Mouse (Mus musculus): ENCODE results near the gene Chchd1.
"Not testable (repeated sequence)": the region's sequence is repeated elsewhere in the genome, so short reads cannot be mapped to it uniquely, and the experiment has no call there.

The Chchd1 gene

GRCm38 (mm10) chr14:20682498-20682897, 20.3 kb upstream of the Chchd1 start:
- intact Hi-C loops (cut with DNase I), result no loop called here

- intact Hi-C loops (cut with DNase I), result no loop called here
Measured at GRCm38 (mm10) chr14:20686576-20686975, 16.2 kb upstream of the Chchd1 start.

- intact Hi-C loops (cut with DNase I), result no loop called here
Measured at GRCm38 (mm10) chr14:20689009-20689408, 13.8 kb upstream of the Chchd1 start.

DNA sequence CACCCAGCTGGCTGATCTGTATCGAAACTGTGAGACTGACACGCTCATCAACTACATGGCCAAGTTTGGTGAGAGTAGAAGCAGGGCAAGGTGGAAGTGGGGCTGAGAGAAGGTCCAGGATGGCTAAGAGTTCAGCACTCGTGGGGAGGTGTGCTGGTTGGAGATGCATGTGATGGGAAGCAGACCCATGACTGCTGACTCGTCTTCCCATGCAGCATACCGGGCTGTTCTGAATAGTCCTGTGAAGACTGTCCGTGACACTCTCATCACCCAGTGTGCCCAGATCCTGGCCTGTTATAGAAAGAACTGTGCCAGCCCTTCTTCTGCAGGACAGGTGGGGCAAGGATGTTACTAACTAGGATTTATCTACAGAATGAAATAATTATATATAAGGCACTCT, 11.0 kb upstream of the Chchd1 start:
- intact Hi-C loops (cut with DNase I), result no loop called here

DNA sequence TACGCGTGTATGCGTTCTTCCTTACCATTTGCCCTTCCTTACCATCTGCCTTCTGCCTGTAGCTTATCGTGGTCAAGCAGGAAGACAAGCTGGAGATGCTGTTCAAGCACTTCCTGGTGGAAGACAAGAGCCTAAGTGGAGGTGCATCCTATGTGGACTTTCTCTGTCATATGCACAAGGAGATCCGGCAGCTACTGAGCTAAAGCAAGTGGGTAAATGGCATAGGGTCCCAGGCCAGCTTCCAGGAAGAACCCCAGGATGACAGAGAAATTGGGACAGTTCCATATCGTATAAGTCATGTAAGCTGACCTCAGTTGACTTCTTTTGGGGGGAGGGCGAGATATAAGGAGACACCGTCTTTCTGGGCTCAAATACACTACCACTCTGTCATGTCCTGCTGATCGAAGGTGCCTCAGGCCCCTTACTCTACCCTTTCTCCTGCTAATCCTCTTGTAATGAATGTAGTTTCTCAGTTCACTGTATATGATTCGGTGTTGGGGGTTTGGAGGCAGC, 9.2 kb upstream of the Chchd1 start:
- intact Hi-C loops (cut with DNase I), result no loop called here

DNA sequence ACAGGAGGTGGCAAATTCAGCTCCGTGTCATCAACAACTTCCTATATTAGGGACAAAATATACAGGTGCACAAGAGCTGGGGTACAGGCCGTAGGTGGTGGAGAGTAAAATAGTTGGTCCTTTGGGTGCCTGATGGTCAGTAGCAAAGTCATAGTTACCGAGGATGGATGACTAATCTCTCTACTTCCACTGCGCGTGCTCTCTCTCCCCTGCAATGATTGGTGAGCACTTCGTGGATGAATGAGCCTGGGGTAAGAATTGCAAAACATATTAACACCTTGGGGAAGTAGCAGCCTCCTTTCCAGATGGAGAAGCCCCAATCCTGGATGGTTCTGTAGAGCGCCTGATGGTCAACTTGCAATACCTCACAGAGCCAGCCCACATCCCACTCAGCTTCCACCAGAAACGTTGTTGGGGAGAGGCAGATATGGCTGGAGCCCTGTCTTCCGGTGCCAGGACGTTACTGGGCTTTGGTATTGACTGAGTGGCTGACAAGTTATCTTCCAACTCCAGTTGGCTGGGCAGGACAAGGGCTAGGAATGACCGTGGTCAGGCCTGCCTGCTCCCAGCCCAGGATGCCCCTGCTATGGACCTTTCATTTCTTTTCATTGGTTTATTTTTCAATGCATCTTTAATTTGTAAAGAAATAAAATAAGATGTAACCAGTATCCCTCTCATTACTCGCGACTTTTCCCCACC, 8.5 kb upstream of the Chchd1 start:
- intact Hi-C loops (cut with DNase I), result no loop called here

DNA sequence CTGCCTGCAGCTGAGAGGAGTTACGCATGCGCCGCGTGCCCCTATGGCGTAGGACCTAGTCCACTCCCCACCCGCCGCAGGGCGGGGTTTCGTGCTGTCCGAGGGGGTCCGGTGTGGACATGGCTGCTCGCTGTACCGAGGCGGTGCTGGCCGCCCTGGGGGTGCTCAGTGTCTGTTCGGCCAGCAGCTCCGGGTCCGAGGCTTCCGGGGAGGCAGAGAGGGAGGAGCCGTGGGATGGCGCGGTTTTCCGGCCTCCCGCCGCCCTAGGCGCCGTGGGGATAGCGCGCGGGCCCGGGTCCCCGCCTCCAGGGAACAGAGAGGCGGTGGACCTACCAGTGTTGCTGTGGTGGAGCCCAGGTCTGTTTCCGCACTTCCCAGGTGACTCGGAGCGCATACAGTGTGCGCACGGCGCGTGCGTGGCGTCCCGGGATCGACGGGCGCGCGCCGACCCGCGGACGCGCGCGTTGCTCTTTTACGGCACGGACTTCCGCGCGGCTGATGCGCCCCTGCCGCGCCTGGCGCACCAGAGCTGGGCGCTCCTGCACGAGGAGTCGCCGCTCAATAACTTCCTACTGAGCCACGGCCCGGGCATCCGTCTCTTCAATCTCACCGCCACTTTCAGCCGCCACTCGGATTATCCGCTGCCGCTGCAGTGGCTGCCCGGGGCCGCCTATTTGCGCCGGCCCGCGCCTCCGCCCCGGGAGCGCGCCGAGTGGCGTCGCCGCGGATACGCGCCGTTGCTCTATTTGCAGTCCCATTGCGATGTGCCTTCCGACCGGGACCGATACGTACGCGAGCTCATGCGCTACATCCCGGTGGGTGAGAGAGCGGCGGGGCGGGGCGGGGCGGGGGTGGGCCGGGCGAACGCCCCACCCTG, 7.7 kb upstream of the Chchd1 start, which contains the start of gene Fut11:
Gene Fut11 (plus strand): TSS at position 85 of the 877 bp plus-strand sequence.
- intact Hi-C loops (cut with DNase I), result no loop called here

DNA sequence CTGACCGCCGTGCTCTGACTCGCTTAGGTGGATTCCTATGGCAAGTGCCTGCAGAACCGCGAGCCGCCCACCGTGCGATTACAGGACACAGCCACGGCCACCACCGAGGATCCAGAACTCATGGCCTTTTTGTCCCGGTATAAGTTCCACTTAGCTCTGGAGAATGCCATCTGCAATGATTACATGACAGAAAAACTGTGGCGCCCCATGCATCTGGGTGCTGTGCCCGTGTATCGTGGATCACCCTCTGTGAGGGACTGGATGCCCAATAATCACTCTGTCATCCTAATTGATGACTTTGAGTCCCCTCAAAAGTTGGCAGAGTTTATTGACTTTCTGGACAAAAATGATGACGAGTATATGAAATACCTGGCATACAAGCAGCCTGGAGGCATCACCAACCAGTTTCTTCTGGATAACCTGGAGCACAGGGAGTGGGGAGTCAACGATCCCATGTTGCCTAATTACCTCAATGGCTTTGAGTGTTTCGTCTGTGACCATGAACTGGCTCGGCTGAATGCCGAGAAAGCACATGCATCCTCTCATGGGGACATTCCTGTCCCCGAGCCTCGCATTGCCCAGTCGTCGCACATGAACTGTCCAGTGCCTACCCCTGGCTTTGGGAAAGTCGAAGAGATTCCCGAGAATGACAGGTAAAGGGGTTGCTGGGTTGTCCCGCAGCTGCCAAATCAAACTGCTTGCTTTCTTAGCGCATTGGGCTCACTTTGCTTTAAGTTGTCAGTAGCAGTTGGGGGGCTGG, 6.9 kb upstream of the Chchd1 start:
- intact Hi-C loops (cut with DNase I), result no loop called here

- intact Hi-C loops (cut with DNase I), result no loop called here
Measured at GRCm38 (mm10) chr14:20696986-20697385, 5.8 kb upstream of the Chchd1 start.

- intact Hi-C loops (cut with DNase I), result no loop called here
Measured at GRCm38 (mm10) chr14:20698515-20698914, 4.3 kb upstream of the Chchd1 start.

- intact Hi-C loops (cut with DNase I), result no loop called here
Measured at GRCm38 (mm10) chr14:20700362-20700761, 2.4 kb upstream of the Chchd1 start.

GRCm38 (mm10) chr14:20701554-20701953, 1.3 kb upstream of the Chchd1 start:
- intact Hi-C loops (cut with DNase I), result no loop called here

DNA sequence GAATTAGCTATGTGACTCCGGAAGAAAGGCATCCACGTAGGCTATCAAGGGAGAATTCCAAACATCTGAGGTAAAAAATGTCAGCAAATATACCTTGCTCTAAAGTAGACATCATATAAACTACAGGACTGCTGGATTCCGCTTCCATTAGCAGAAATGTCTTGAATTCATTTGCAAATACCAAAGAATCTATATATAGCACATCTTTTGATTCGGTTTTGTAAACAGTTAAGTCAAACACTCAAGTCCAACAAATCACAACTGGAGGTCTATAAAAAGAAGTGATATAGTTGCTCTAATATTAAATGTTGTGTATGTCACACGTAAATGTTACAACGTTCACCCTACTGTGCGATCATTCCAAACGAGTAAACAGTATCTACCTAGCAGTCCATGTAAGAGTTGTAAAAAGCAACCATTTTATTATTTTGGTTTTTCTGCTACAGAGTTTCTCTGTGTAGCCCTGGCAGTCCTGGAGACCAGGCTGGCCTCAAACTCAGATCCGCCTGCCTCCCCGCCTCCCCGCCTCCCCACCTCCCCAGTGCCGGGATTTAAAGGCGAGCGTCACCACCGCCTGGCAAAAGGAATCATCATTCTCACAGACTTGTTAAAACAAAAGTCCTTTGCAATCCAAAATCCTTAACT, 588 bp upstream of the Chchd1 start:
- intact Hi-C loops (cut with DNase I), result no loop called here

- intact Hi-C loops (cut with DNase I), result not testable (repeated sequence)
Measured at GRCm38 (mm10) chr14:20703461-20703860, 655 bp downstream of the Chchd1 start.

DNA sequence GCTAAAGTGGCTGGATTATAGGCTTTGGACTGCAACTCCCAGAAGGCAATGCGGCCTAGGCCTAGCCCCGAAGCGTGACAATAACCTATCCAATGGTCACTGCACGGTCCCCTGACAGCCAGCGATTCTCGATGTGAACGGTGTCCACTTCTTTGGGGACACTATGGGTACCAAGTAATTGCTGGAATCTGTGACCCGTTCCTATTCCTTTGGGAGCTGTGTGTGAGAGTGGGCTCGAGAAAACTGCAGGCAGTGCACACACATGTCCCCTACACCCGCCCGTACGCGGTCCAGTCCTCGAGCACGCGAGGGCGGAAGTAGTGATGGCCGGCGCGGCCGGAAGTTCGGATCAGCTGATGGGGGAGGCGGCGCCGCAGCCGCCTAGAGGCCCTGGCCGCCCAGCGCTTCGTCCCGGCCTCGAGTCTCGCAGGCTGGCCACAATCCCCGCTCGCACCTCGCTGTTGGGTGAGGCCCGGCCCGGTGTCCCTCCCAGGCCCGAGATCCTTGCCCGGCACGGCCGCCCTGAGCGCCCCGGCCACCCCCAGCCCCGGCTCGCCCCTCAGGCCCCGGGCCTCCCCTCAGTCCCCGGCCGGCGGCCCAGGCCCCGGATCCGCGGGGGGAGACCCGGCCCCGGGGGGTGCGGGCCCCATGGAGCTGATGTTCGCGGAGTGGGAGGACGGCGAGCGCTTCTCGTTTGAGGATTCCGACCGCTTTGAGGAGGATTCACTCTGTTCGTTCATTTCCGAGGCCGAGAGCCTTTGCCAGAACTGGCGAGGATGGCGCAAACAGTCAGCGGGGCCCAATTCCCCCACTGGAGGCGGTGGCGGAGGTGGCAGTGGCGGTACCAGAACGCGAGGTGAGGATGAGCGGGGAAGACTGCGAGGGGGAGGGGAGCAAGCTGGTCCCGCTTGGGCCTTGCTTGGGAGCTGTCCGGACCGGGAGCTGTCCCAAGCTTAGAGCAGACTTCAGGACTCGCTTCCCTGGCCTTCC, 4.7 kb downstream of the Chchd1 start, which contains the start of gene Zswim8:
Gene Zswim8 (plus strand): TSS at position 352 of the 990 bp plus-strand sequence.
- intact Hi-C loops (cut with DNase I), result no loop called here

GRCm38 (mm10) chr14:20708239-20708638, 5.4 kb downstream of the Chchd1 start:
- intact Hi-C loops (cut with DNase I), result no loop called here

DNA sequence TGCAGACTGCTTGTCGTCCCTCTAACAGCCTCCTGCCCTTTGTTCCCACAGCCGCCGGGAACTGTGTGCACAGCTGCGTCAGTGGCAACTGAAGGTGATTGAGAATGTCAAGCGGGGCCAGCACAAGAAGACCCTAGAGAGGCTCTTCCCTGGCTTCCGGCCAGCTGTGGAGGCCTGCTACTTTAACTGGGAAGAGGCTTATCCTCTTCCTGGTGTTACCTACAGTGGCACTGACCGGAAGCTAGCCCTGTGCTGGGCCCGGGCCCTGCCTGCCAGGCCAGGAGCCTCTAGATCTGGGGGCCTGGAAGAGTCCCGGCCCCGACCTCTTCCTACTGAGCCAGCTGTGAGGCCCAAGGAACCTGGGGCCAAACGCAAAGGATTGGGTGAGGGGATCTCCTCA, 11.0 kb downstream of the Chchd1 start:
- intact Hi-C loops (cut with DNase I), result no loop called here

DNA sequence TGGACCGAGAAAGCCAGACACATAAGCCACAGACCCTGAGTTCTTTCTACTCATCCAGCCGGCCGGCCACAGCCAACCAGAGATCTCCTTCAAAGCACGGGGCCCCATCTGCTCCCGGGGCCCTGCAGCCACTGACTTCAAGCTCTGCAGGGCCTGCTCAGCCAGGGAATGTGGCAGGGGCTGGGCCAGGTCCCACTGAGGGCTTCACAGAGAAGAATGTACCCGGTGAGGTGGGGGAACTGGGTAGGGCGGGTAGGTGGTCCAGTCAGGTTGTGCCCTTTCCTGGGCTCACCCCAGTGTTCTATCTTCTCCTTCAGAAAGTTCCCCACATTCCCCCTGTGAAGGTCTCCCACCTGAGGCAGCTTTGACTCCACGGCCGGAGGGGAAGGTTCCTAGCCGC, 15.6 kb downstream of the Chchd1 start:
- intact Hi-C loops (cut with DNase I), result no loop called here

- intact Hi-C loops (cut with DNase I), result no loop called here
Measured at GRCm38 (mm10) chr14:20719767-20720166, 17.0 kb downstream of the Chchd1 start.

DNA sequence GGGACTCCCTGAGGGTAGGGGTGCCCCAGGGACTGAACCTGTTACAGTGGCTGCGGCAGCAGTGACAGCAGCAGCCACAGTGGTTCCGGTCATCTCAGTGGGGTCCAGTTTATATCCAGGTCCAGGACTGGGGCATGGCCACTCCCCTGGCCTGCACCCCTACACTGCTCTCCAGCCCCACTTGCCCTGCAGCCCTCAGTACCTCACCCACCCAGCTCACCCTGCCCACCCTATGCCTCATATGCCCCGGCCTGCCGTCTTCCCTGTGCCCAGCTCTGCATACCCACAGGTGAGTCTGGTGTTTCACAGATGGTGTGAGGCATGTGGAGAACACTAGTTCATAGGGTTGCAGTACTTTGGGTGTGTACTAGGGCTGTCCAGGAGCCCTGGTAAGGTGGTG, 18.6 kb downstream of the Chchd1 start:
- intact Hi-C loops (cut with DNase I), result no loop called here
